Mouse (Mus musculus) cerebral cortex, adult 2 months (tissue): ENCODE data around the gene Ugt1a6b.

Source experiments
- WGBS: fragments of 180-500 bp; shearing (Covaris S2); methylation state at CpG from one replicate; pipeline ENCODE4 v1.1.7; 2018; 5-methylcytosine and 5-hydroxymethylcytosine counted together

Gene Ugt1a6b

DNA sequence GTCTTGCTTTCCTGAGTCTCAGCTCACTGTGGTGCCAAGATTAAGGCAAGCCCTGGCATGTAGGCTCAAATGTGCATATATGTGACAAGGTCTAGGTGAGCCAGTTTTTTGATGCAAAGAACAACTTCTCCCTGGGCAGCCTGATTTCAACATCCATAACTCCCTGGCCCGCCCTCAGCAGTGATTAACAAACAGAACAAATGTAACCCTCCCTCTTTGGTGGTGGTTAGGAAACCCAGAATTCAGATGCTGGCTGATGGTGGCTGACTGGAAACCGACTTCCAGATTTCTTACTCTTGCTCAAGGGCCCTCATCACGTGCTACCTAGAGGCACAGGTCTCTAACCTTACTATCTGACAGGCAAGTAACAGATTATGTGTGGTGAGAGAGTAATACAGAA, at the start of gene Ugt1a6b:
Gene Ugt1a6b (plus strand): TSS at position 234 of the 400 bp plus-strand sequence.
- WGBS: 87% methylated on average over 3 of the region's 3 CpGs

DNA sequence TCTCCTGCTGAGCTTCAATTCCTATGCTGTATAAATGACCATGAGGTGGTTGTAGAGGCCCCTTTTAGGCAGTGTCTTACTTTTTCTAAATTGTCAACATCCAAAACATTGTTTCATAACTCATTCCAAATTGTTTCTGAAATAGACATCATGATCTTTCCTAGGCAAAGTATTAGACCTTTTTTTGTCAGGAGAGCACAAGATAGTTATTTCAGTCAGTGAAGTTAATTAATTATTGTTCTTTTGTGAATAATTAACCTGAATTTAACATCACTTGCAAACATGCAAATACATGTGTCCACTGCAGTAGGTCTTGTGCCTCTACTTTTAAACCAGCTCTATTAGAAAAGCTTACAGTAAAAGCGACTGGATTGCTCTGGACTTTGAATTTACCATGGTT, 48.0 kb upstream of the Ugt1a6b start, which contains the start of gene Ugt1a10:
Gene Ugt1a10 (plus strand): TSS at position 301 of the 400 bp plus-strand sequence.
- 89% methylated on average over 1 of the region's 1 CpGs for WGBS

DNA sequence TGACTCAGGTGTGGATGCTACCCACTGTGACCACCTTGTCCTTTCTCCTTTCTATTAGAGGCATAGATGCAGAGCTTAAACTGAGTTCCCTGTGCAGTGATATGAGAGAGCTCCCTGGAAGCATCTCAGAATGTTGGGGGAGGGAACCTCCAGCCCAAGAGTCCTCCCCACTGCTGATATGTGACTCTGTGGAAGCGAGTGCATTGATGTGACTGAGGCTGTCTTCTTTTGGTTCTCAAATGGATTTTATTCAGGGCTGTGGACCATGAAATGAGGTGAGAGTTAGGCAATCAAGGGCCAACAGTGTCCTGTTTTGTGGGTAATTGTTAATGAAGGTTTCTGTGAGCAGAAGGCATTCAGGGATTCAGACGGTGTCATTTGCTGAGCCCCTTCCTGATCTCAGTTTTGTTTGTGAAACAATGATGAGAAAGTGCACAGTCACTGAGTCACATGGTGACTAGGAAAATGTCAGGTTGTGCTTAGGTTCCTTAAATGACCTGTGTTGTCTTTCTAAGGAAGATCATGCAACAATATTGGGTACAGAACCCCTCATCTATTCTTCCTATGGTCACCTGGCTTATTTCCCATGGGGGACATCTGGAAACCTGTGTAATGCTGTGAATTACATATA, 36.5 kb upstream of the Ugt1a6b start:
- 74% methylated on average over 2 of the region's 2 CpGs for WGBS

DNA sequence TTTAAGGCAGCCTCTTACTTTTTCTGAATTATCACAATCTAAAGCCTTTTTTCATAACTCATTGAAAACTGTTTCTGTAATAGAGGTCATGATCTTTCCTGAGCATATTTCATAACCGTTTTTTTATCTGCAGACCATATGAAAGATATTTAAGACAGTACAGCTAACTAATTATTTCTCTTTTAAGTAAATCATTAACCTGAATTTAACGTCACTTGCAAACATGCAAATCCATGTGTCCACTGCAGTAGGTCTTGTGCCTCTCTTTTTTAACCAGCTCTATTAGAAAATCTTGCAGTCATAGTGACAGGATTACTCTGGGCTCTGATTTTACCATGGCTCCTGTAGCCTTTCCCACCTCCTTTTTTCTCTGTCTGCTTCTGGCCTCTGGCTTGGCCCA, 32.6 kb upstream of the Ugt1a6b start, which contains the start of gene Ugt1a9:
Gene Ugt1a9 (plus strand): TSS at position 306 of the 400 bp plus-strand sequence.
- WGBS: 82% methylated on average over 2 of the region's 2 CpGs

DNA sequence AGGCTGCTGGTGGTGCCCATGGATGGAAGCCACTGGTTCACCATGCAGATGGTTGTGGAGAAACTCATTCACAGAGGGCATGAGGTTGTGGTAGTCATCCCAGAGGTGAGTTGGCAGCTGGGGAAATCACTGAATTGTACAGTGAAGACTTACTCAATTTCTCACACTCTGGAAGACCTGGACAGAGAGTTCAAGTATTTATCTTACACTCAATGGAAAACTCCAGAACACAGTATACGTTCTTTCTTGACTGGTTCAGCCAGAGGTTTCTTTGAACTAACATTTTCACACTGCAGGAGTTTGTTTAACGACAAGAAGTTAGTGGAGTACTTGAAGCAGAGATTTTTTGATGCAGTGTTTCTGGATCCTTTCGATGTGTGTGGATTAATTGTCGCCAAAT, 32.1 kb upstream of the Ugt1a6b start:
- WGBS: 82% methylated on average over 4 of the region's 4 CpGs

DNA sequence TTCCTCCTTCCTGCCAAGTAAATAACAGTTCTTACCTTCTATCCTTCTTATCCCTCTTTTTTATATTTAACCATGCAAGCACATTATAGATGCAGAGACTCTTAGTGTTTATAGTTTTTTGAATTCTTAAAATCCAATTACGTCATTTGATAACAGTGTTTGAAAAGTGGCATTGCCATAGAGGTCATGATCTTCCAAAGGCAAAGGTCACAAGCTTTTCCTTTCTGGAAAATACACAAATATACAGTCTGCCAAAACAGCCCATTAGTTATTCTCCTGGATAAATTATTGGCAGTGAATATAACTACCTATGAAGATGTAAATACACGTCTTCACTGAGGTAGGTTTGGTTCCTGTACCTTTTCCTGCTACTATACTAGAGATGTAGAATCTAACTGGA, 28.6 kb upstream of the Ugt1a6b start:
- 91% methylated on average over 2 of the region's 2 CpGs for WGBS

DNA sequence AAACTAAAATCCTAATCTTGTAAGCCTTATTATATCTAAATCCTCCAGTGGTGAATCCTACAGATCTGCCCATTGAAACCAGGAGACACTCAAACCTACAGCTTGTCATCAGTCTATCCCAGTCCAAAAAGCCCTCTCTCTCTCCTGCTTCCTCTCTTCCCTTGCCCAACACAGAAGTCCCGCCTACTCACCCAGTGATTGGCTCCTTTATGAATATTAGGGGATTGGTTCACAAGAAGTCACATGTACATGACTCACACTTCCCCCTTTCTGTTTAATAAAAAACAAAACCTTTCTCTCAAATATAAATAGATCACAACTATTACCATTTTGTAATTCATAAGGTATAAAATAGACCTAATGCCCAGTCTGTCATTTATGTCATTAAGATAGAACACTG, 25.9 kb upstream of the Ugt1a6b start:
- WGBS: 88% methylated on average over 1 of the region's 1 CpGs

DNA sequence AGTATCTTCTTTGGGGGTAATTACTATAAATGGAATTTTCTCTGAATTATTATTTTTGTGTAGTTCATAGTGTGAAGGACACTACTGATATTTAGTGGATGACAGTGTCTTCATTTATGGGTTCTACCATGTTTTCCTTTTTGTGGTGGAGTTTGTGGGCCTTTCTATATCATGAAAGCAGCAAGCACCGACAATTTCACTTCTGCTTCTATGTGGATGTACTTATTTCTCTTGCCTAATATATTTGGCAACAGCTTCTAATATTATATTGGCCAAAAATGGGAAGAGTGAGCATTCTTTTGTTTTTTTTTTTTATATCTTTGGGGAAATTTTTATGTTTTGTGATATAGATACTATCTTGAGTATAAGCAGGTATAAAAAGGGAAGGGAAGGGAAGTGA, 21.4 kb upstream of the Ugt1a6b start:
- 88% methylated on average over 1 of the region's 1 CpGs for WGBS

DNA sequence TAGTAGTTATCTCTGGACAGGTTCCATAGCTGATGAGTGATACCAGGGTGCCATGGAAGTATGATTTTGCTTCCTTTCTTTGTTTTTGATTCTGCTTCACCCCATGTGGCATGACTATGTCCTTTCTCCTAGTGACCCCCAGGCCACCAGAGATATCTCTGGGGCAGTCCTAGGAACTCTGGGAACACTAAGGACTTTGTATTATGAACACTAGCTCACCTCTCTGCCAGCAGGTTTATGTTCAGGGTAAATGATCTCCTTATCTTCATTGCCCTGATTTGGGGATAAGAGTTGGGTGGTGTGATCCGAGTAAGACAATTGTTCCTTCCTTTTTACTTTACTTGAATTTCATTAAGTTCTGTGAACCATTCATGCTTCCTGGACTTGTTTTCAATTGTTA, 16.9 kb upstream of the Ugt1a6b start:
- 76% methylated on average over 1 of the region's 1 CpGs for WGBS

DNA sequence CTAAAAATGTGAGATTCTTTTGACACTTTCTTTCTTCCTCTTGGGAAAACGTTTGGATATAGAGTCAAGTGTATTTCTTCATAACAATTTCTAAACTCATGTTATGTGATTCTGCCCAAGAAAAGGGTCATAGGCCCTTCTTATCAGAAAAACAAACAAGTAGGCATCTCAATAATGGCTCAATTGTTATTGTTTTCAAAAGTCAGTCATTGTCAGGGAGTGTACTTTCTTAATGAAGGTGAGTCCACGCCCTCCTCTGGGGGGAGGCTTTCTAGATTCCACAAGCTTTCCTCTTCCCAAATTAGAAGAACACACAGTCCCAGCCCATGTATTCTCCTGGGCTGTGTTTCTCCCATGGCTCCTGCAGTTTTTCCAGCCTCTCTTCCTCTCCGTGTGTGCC, 15.5 kb upstream of the Ugt1a6b start, which contains the start of gene Ugt1a8:
Gene Ugt1a8 (plus strand): TSS at position 301 of the 400 bp plus-strand sequence.
- WGBS: 71% methylated on average over 3 of the region's 3 CpGs

DNA sequence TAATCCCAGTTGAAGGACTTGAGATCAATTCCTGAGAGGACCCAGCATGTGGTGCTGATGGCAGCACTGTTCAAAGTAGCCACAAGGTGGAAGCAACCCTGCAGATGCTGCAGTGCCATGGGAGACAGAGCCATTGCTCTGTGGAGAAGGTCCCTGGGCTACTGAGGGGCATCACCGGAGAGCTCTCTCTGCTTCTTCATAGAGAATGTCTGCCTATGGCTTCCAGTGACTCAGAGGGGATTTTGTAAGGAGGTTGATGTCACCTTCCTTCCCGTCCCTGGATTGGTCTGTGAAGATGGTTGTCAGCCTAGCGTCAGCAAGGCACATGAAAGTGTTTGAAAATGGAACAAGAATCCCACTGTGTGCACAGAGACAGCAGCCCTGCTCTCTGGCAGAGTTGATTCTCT, 8.8 kb upstream of the Ugt1a6b start:
- 75% methylated on average over 3 of the region's 3 CpGs for WGBS

DNA sequence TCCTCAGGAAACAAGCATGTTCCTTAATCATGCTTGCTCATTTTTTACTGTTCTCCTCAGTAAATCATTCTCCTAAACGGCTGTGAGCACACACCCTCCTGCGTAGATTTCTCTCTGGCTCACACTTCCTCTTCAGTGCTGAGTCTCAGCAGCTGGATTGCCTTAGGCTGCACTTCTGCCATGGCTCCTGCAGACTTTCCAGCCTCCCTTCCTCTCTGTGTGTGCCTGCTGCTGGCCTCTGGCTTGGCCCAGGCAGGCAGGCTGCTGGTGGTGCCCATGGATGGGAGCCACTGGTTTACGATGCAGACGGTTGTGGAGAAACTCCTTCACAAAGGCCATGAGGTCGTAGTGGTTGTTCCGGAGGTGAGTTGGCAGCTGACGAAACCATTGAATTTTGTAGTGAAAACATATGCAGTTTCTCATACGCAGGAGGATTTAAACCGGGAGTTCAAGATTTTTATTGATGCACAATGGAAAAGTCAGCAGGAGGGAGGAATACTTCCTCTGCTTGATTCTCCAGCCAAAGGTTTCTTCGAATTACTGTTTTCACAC, 8.0 kb upstream of the Ugt1a6b start, which contains the start of gene Ugt1a7c:
Gene Ugt1a7c (plus strand): TSS at position 122 of the 552 bp plus-strand sequence.
- WGBS: 67% methylated on average over 10 of the region's 10 CpGs

DNA sequence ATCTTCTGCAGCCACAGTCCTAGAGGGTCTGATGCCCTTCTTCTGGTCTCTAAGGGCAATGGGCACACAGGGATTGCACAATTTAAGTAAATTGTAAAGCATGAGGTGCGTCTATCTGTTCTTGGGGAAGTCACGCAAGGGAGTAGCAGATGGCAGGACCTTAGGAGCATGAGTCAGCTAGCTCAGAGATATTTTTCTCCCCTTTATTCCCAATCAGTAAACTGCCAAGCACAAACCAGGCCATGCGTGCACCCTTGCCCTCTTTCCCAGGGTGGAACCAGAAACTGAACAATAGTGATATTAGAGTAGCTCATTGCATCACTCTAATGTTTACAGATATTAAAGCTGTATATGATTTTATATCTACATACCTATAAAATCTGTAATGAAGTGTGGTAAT, 4.5 kb upstream of the Ugt1a6b start:
- 92% methylated on average over 3 of the region's 3 CpGs for WGBS

DNA sequence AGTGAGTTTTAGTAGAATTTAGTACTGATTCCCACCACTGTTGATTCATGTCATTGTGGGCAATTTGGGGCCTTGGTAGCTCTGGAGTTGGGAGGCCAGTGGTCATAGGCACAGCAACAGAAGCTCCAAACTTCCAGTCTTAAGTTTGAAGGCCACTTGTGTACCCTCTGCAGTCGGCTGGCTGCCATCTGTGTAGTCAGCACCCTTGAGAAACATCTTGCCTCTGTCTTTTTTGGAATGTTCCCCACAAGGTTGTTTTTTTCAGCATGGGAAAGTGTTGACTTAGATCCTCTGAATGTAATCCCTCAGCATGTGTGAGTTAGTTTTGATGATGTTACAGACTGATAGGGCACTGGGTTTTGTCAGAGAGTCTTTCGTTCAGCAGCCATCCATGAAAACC, 3.4 kb upstream of the Ugt1a6b start:
- WGBS: 78% methylated on average over 2 of the region's 2 CpGs

DNA sequence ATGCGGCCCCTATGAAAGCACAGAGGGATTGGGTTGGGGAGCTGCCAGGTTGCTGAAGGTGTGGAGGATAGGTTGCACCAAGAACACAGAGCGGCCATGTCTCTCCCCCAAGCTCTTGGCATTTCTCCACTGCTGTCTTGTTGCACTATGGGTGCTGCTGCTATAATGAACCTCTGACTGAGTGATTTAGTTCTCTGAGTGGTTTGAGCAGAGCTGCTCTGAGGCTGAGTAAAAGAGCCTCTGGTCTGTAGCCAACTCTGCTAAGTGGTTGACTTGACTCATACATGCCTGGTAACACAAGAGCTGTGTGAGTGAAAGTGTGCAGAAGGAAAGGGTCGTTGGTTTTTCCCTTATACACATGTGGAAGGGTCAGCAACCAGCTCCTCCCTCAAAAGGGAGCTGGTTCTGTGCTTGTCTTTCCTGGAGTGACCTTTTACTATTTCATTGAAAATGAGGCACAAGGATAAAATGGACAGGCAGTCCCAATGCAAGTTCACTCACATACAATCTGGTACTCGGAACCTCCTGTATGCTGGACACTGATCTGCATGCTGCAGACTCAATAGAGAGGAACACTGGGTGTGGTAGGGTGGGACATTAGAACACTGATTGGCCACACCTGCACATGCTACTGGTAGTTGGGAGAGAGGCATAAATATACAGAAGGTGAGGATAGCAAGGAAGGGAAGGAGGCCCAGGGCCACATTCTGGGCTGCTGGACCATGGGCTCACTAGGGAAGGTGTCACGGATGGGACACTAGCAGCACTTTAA, 831 bp downstream of the Ugt1a6b start:
- 72% methylated on average over 5 of the region's 5 CpGs for WGBS

DNA sequence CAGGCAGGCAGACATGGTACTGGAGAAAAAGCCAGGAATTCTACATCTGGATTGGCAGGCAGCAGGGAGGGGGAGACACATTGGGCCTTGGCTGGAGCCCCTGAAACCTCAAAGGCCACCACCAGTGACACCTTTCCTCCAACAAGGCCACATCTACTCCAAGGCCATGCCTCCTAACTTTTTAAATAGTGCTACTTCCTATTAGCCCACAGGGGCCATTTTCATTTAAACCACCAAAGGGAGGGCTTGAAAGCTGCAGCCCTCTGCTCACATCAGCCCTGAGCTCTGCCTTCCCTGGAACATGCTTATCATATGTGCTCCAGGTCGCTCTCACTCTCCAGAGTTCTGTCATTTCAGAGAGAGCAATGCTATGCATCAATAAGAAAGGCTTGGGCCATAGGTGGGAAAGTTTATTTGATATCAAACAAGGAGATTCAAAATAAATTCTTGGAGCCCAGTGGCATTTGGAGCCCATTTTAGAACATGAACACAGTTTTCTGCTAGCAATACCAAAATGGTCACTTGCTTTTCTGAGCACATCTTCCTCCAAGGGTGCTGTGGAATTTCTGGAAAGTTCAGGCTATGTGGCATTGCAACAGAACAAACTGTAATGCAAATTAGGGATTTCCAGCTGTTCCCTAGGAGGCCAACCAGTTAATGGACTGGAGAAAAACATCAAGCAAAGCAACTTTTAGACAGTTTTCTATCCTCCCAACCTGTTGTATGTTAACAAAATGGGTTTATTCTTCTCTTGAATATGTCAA, 1.8 kb downstream of the Ugt1a6b start:
- 95% methylated on average over 1 of the region's 1 CpGs for WGBS

DNA sequence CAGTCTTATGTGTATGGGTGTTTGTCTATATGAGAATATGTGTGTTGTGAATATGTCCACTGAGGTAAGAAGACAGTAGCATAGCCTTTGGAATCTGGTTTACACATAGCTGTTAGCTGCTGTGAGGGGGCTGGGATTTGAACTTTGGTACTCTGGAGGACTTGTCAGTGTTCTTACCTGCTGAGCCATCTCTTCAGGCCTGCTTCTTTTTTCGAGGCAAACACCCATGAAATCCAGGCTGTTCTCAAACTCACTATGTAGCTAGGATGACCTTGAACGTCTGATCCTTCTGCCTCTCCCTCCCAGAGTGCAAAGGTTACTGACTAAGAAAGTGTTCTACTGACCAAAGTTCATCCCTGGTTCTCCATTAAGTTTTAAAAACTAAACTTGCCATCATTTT, 2.6 kb downstream of the Ugt1a6b start:
- WGBS: 73% methylated on average over 2 of the region's 2 CpGs

DNA sequence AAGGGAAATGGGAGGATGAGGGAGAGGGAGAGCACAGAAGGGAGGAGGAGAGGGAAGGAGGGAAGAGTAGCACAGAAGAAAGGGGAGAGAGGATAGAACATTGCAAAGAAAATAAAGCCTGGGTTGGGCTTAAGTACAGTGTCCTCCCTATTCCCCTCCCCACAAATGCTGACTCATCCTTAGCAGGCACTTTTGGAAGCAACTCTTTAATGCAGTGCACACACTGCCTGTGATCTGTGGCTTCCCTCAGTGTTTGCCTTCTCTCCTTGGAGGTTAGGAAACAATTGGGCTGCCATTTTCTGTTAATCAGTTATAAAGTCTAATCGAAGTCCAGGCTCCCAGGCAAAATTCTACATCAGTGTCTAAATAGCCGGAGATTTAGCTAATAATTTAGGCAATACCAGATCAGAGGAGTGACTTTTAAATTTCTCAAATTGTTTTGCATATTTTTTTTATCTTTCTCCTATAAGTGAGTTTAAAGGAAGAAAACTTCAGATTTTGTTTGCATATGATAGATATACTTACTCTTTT, 6.0 kb downstream of the Ugt1a6b start:
- 86% methylated on average over 2 of the region's 2 CpGs for WGBS

DNA sequence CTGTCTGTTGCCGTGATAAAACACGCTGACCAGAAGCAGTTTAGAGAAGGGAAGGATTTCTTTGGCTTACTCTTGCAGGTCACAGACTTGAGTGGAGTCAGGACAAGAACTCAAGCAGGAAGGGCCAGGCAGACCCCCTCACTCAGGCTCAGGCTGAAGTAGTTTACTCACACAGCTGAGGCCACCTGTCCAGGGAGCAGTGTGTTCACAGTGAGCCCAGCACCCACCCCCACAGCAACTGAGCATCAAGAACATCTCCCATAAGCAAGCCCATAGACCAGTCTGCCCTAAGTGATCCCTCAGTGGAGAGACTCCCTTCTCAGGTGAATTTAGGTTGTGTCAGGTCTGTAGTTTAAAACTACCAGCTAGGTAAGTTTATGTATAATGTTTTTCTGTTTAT, 6.6 kb downstream of the Ugt1a6b start:
- WGBS: 83% methylated on average over 2 of the region's 2 CpGs

DNA sequence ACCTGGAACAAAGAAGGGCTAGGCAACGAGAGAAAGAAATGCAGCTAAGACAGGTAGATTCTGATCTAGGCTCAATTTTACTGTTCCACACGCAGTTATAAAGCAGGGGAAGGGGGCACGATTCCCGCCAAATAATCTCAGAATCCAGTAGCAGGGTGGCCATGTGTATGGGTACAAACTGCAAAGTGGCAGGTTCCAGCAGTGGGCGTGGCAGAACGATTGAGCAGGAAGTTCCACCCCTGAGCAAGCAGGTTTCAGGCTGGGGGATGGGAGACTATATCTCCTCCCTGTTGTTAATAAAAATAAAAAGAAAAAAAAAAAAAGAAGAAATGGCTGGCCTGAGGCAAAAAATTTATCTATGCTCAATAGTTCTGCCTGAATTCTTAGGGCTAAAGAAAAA, 9.7 kb downstream of the Ugt1a6b start:
- WGBS: 90% methylated on average over 6 of the region's 6 CpGs

DNA sequence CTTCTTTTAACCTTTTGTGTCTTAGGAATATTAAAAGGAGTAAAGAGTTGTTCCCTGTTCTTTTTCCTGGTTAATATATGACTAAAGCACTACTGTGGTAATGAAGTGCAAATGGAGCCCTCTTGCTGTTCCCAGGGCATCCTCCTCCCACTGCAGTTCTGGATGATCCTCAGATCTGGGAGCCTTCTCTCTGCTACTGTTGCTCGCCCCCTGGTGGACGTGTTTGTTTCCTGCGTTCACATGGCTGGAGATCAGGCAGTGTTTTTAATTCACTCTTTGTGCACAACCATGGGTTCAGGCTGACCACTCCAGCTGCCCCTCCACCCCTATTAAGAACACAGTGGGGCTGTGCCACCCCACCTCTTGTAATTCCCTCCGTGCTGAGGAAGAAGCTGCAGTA, 17.5 kb downstream of the Ugt1a6b start:
- 17% methylated on average over 4 of the region's 4 CpGs for WGBS

DNA sequence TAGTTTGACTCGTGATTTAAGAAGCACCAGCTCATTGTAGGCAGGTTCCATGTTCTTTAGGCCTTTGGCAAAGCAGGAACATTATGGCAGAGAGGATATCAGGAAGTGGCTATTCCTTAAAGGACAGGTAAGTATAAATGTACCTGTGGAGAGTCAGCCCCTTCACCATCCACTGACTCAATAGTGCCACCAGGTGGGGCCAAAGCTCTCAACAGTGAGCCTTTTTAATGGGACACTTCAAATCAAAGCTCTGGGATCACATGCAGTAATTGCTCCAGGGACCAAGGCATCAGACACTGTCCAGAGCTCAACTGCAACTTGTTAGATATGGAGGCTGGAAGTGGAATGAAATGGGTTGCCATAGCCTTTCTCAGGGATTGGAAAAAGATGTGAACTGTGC, 18.5 kb downstream of the Ugt1a6b start:
- no CpG with 5 or more reads among the region's 1 CpGs for WGBS
